8 mouse cellular contexts compared by ENCODE assay signal in genomic region chr5:122284183-122285028, GRCm38 (mm10). TPM values are rescaled to one million over a fixed set of nuclear protein-coding genes. Genes with fewer than 3 reads are reported as not detected.
DNase-seq lines count a peak whose midpoint lies in the region; ATAC-seq and TF ChIP-seq lines count a peak whose summit lies in the region.

Gene Pptc7 (plus strand): TSS chr5:122284365.

- peaks cover 5% of the 10 kb centered on the region for H3K27me3 ChIP-seq in forebrain, embryonic 12.5 days
- no peaks in the 10 kb centered on the region for H3K27me3 ChIP-seq in heart, postnatal 0 days (ENCODE audit: control insufficient read depth, insufficient read depth, low read length)
- peaks cover 5% of the 10 kb centered on the region; the same call in 1 of the 2 replicates for H3K27me3 ChIP-seq in liver, embryonic 16.5 days (ENCODE audit: control insufficient read depth, insufficient read depth, low read depth, low read length)
- peaks cover 4% of the 10 kb centered on the region; the same call in 1 of the 2 replicates for H3K27me3 ChIP-seq in neural tube, embryonic 13.5 days
- H3K27me3 ChIP-seq in testis, adult 2 months (ENCODE audit: control insufficient read depth, insufficient read depth, low read length): no peaks in the 10 kb centered on the region

- H3K27ac ChIP-seq in forebrain, embryonic 12.5 days: peak within 1 kb of the TSS; percentile 87
- peak within 1 kb of the TSS; percentile 97 for H3K27ac ChIP-seq in heart, postnatal 0 days (ENCODE audit: low read depth)
- H3K27ac ChIP-seq in liver, embryonic 16.5 days (ENCODE audit: low read length): peak within 1 kb of the TSS; percentile 50
- peak within 1 kb of the TSS; percentile 90 for H3K27ac ChIP-seq in neural tube, embryonic 13.5 days (replicated peaks)
- peak within 1 kb of the TSS; percentile 91 for H3K27ac ChIP-seq in testis, adult 2 months (ENCODE audit: control insufficient read depth, insufficient read depth, low read depth, low read length)

- peak within 1 kb of the TSS; percentile 99 for H3K4me3 ChIP-seq in forebrain, embryonic 12.5 days (replicated peaks)
- peak within 1 kb of the TSS; percentile 96 for H3K4me3 ChIP-seq in heart, postnatal 0 days (ENCODE audit: low read depth, low read length)
- H3K4me3 ChIP-seq in liver, embryonic 16.5 days (ENCODE audit: low read depth, low read length): peak within 1 kb of the TSS; percentile 95
- H3K4me3 ChIP-seq in neural tube, embryonic 13.5 days: peak within 1 kb of the TSS; percentile 96
- peak within 1 kb of the TSS; percentile 90 for H3K4me3 ChIP-seq in testis, adult 2 months (ENCODE audit: control insufficient read depth, low read depth, low read length)

- peak; percentile 84 for DNase-seq in CD8-positive naive resting alpha-beta T cell, adult 2 months (ENCODE audit: low read depth in 2 of 2, low spot score in 2 of 2)
- DNase-seq in c-Kit-positive CD71-positive TER-119-negative erythroid progenitor cells, embryonic 14.5 days (ENCODE audit: low read depth): peak; percentile 85
- peak; percentile 93 for DNase-seq in heart, postnatal 0 days (ENCODE audit: low spot score)
- peak; percentile 96 to 97 for DNase-seq in kidney, postnatal 4 days

- TF ChIP-seq POLR2A in testis, adult 2 months (IDR thresholded peaks at IDR 0.05; ENCODE audit: control insufficient read depth, low read depth, low read length): peak; percentile 82

- peaks cover 16% of the 10 kb centered on the region for H3K36me3 ChIP-seq in forebrain, embryonic 12.5 days (replicated peaks)
- no peaks in the 10 kb centered on the region; the same call in 1 of the 2 replicates for H3K36me3 ChIP-seq in heart, postnatal 0 days (replicated peaks; ENCODE audit: control insufficient read depth, insufficient read depth, low read length)
- H3K36me3 ChIP-seq in liver, embryonic 16.5 days (ENCODE audit: control insufficient read depth, insufficient read depth): peaks cover 6% of the 10 kb centered on the region; the same call in 1 of the 2 replicates
- peaks cover 16% of the 10 kb centered on the region for H3K36me3 ChIP-seq in neural tube, embryonic 13.5 days
- no peaks in the 10 kb centered on the region for H3K36me3 ChIP-seq in testis, adult 2 months (ENCODE audit: control insufficient read depth, insufficient read depth, low read length)

- TF ChIP-seq EP300 in heart, postnatal 0 days (IDR thresholded peaks at IDR 0.05; ENCODE audit: low read depth): no peak

- peak within 1 kb of the TSS; percentile 94 for H3K9ac ChIP-seq in forebrain, embryonic 12.5 days
- H3K9ac ChIP-seq in heart, postnatal 0 days (replicated peaks; ENCODE audit: low read depth, low read length): peak within 1 kb of the TSS; percentile 96
- H3K9ac ChIP-seq in liver, embryonic 16.5 days (ENCODE audit: low read depth, low read length): peak within 1 kb of the TSS; percentile 90
- peak within 1 kb of the TSS; percentile 94 for H3K9ac ChIP-seq in neural tube, embryonic 13.5 days

- no peak for TF ChIP-seq CTCF in heart, postnatal 0 days (IDR thresholded peaks at IDR 0.05; ENCODE audit: low read depth)
- no peak for TF ChIP-seq CTCF in testis, adult 2 months (IDR thresholded peaks at IDR 0.05; ENCODE audit: control insufficient read depth, insufficient read depth, insufficient replicate concordance, low read depth, low read length)

- H3K9me3 ChIP-seq in forebrain, embryonic 12.5 days: no peaks in the 10 kb centered on the region
- no peaks in the 10 kb centered on the region for H3K9me3 ChIP-seq in heart, postnatal 0 days (replicated peaks; ENCODE audit: control insufficient read depth, low read length)
- H3K9me3 ChIP-seq in liver, embryonic 16.5 days (replicated peaks; ENCODE audit: control insufficient read depth, low read length): no peaks in the 10 kb centered on the region
- no peaks in the 10 kb centered on the region for H3K9me3 ChIP-seq in neural tube, embryonic 13.5 days

- H3K4me2 ChIP-seq in forebrain, embryonic 12.5 days: peak within 1 kb of the TSS; percentile 99
- peak within 1 kb of the TSS; percentile 92 for H3K4me2 ChIP-seq in heart, postnatal 0 days (ENCODE audit: low read depth, low read length)
- H3K4me2 ChIP-seq in liver, embryonic 16.5 days (ENCODE audit: low read depth, low read length): peak within 1 kb of the TSS; percentile 93
- H3K4me2 ChIP-seq in neural tube, embryonic 13.5 days: peak within 1 kb of the TSS; percentile 98

- ATAC-seq in forebrain, embryonic 12.5 days (ENCODE audit: low FRiP score): peak; percentile 94
- ATAC-seq in heart, postnatal 0 days (ENCODE audit: insufficient read depth, low read depth): peak; percentile 90
- peak; percentile 91 for ATAC-seq in liver, embryonic 16.5 days (ENCODE audit: low read depth)
- peak; percentile 94 for ATAC-seq in neural tube, embryonic 13.5 days (ENCODE audit: low read depth)

- H3K4me1 ChIP-seq in forebrain, embryonic 12.5 days: peaks cover 25% of the 10 kb centered on the region
- peaks cover 38% of the 10 kb centered on the region for H3K4me1 ChIP-seq in heart, postnatal 0 days (ENCODE audit: control insufficient read depth, insufficient read depth)
- peaks cover 45% of the 10 kb centered on the region for H3K4me1 ChIP-seq in liver, embryonic 16.5 days (ENCODE audit: control insufficient read depth, low read depth, low read length)
- H3K4me1 ChIP-seq in neural tube, embryonic 13.5 days (replicated peaks): peaks cover 23% of the 10 kb centered on the region
- peaks cover 17% of the 10 kb centered on the region for H3K4me1 ChIP-seq in testis, adult 2 months (ENCODE audit: control insufficient read depth, insufficient read depth, low read length)

- under 1% methylated on average over 98 of the region's 114 CpGs for WGBS in forebrain, embryonic 12.5 days
- under 1% methylated on average over 51 of the region's 114 CpGs for WGBS in heart, postnatal 0 days
- WGBS in liver, embryonic 16.5 days (ENCODE audit: insufficient replicate concordance): under 1% methylated on average over 108 of the region's 114 CpGs
- WGBS in neural tube, embryonic 13.5 days: under 1% methylated on average over 92 of the region's 114 CpGs

RNA-seq across cellular contexts. Expression of gene Pptc7, which starts in this region (rescaled TPM):
- 9.6 and 10.7 TPM in 2 replicates for polyA plus RNA-seq in forebrain, embryonic 12.5 days (2016; fragmentation: Nextera tagmentation; extraction: Ambion mirVana)
- total RNA-seq in heart, postnatal 0 days (2014; rRNA removed; ENCODE audit: low replicate concordance): 33.9 and 40.3 TPM in 2 replicates
- polyA plus RNA-seq in heart, postnatal 0 days (2015; fragmentation: Nextera tagmentation; extraction: Ambion mirVana): 16.8 and 20.5 TPM in 2 replicates
- 3.4 and 4.1 TPM in 2 replicates for polyA plus RNA-seq in liver, embryonic 16.5 days (2015; fragmentation: Nextera tagmentation; extraction: Ambion mirVana)
- polyA plus RNA-seq in neural tube, embryonic 13.5 days (2015; fragmentation: Nextera tagmentation; extraction: Ambion mirVana): 8.5 and 8.6 TPM in 2 replicates
- 47.8 and 48.0 TPM in 2 replicates for polyA plus RNA-seq in testis, adult 2 months (2012; rRNA removed)

Comparison
In these comparisons a context has a peak if more than half of its experiments do, and no peak if none do; other contexts are left out.
1. Peak in every context shown above with its lines: DNase-seq, ATAC-seq, H3K4me3 ChIP-seq and H3K27ac ChIP-seq.